Mouse (Mus musculus): ENCODE measurements around the gene Elof1.

DNA sequence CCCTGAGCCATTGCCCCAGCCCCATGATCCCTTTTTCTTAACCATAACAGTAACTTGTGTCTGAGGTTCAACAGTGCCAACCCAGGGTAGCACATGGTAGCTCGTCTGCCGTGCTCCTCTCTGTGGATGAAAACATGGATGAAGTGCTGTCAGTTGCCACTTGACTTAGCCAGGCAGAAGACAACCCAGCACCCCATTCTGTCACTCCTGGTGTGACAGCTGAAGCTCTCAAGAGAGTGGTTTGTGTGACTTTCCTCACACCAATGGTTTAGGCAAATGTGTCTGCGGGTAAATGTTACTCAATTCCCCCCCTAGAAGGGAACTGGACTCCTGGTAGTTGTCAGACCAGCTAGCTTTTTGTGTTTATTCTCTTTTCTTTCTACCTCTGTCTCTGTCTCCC is 5.0 kb upstream of the Elof1 start:
- no peak for TF ChIP-seq CTCF (IDR thresholded peaks at IDR 0.05; ENCODE audit: insufficient read depth, low read length)
- TF ChIP-seq POLR2A (IDR thresholded peaks at IDR 0.05; ENCODE audit: borderline replicate concordance, extremely low read depth, low read depth, low read length): no peak

Data from lung, adult 2 months (tissue).